Mouse (Mus musculus) frontal cortex, postnatal 14 days (tissue): ENCODE results near the gene Rragd.

Source experiments
- DNase-seq, 2 experiments: peaks; one replicate each; pipeline ENCODE4 v3.0.0; 2022; ENCODE audit warnings: low spot score in 2 of 2

The Rragd gene

GRCm38 (mm10) chr4:33049601-33050000 lies 66.8 kb downstream of the Rragd start:
- DNase-seq = no peak

GRCm38 (mm10) chr4:33052055-33052454 lies 69.2 kb downstream of the Rragd start:
- DNase-seq = no peak

GRCm38 (mm10) chr4:33052650-33053049 lies 69.8 kb downstream of the Rragd start:
- DNase-seq = no peak

GRCm38 (mm10) chr4:33054426-33054825 lies 71.6 kb downstream of the Rragd start:
- no peak for DNase-seq

GRCm38 (mm10) chr4:33056317-33056716 lies 73.5 kb downstream of the Rragd start:
- DNase-seq = no peak

GRCm38 (mm10) chr4:33057890-33058687 lies 75.3 kb downstream of the Rragd start:
- DNase-seq = no peak

GRCm38 (mm10) chr4:33061158-33061557 lies 78.3 kb downstream of the Rragd start:
- no peak for DNase-seq

- no peak for DNase-seq
Measured at GRCm38 (mm10) chr4:33062981-33063380, 80.1 kb downstream of the Rragd start, which contains the start of gene Gabrr2. Gene Gabrr2 (plus strand): TSS chr4:33062999.

- no peak for DNase-seq
Measured at GRCm38 (mm10) chr4:33064986-33065385, 82.1 kb downstream of the Rragd start.

GRCm38 (mm10) chr4:33066223-33066960 lies 83.6 kb downstream of the Rragd start:
- no peak for DNase-seq

GRCm38 (mm10) chr4:33067331-33067730 lies 84.5 kb downstream of the Rragd start:
- no peak for DNase-seq

- DNase-seq = no peak
Measured at GRCm38 (mm10) chr4:33067826-33068225, 85.0 kb downstream of the Rragd start.

GRCm38 (mm10) chr4:33068894-33069293 lies 86.1 kb downstream of the Rragd start:
- no peak for DNase-seq

- no peak for DNase-seq
Measured at GRCm38 (mm10) chr4:33070326-33070725, 87.5 kb downstream of the Rragd start.

- DNase-seq = no peak
Measured at GRCm38 (mm10) chr4:33071337-33071736, 88.5 kb downstream of the Rragd start.
